Mouse (Mus musculus) gastrocnemius, adult 2 months (tissue): ENCODE measurements around the gene Taf3. TPM values are rescaled to one million over a fixed set of nuclear protein-coding genes. Genes with fewer than 3 reads are reported as not detected.

ENCODE experiments used
- DNase-seq: peaks from one replicate; pipeline ENCODE4 v3.0.0; 2022
- H3K27ac ChIP-seq: fragments of 200-600 bp; 2 replicates; pipeline ENCODE4 v1.8.1; 2022; ENCODE audit warnings: mild to moderate bottlenecking
- H3K4me3 ChIP-seq: fragments of 200-600 bp; 2 replicates; pipeline ENCODE4 v1.8.1; 2022; ENCODE audit warnings: mild to moderate bottlenecking, moderate library complexity
- CTCF ChIP-seq: fragments of 200-600 bp; IDR thresholded peaks from 2 replicates; pipeline ENCODE4 v1.8.1; 2022; ENCODE audit warnings: antibody characterized with exemption, mild to moderate bottlenecking, moderate library complexity
- intact Hi-C: fragments of 180-260 bp; cut with DNase I; formaldehyde crosslinking; loops from one replicate; pipeline ENCODE4 v1.15.1; 2025
- long read RNA-seq, 2 experiments: library from polyadenylated mRNA; stranded (forward); transcript quantifications; one replicate each; pipeline ENCODE4 v2.0.0; 2021
- total RNA-seq, 2 experiments: library from RNA; stranded (reverse); gene quantifications; 2 replicates each; pipeline ENCODE4 v1.2.3; 2021

The Taf3 gene
- total RNA-seq, result 10 to 100 TPM; 10.0 to 12.2 TPM
- long read RNA-seq, experiment 1, full-length matches to known transcripts, result 17 of 21 reads
- long read RNA-seq, experiment 1, partial matches to known transcripts, result 2 of 21 reads
- long read RNA-seq, experiment 1, other reads (novel, unspliced or antisense), result 2 of 21 reads
- long read RNA-seq, experiment 2, full-length matches to known transcripts, result 7 of 9 reads
- long read RNA-seq, experiment 2, partial matches to known transcripts, result 2 of 9 reads
- long read RNA-seq, experiment 2, other reads (novel, unspliced or antisense), result 0 of 9 reads

- DNase-seq, result peak; percentile 98
- peak within 1 kb of the TSS; percentile 100 for H3K4me3 ChIP-seq
- intact Hi-C loops, result no loop called here
- peak within 1 kb of the TSS; percentile 92 for H3K27ac ChIP-seq
- no peak for TF ChIP-seq CTCF
Observed at GRCm38 (mm10) chr2:10048461-10048860, at the start of gene Taf3. TSS of gene Taf3 (minus strand) at chr2:10048596.

- no peak overlapping the region for H3K27ac ChIP-seq
- H3K4me3 ChIP-seq, result no peak overlapping the region
- DNase-seq, result no peak
- TF ChIP-seq CTCF, result no peak
- intact Hi-C loops, result no loop called here
Observed at GRCm38 (mm10) chr2:10094327-10095100, 46.1 kb upstream of the Taf3 start.

- peak overlapping the region; percentile 54 for H3K4me3 ChIP-seq
- intact Hi-C loops, result no loop called here
- TF ChIP-seq CTCF, result no peak
- H3K27ac ChIP-seq, result peak overlapping the region; percentile 78
- no peak for DNase-seq
Observed at GRCm38 (mm10) chr2:10087256-10087850, 39.0 kb upstream of the Taf3 start.

- no peak for TF ChIP-seq CTCF
- Histone ChIP-seq H3K27ac (no peak overlapping the region), H3K4me3 (no peak overlapping the region)
- no peak for DNase-seq
- intact Hi-C loops, result no loop called here
Observed at GRCm38 (mm10) chr2:10082737-10083136, 34.3 kb upstream of the Taf3 start.

- H3K27ac ChIP-seq, result no peak overlapping the region
- H3K4me3 ChIP-seq, result peak overlapping the region; percentile 96
- no peak for DNase-seq
- TF ChIP-seq CTCF, result no peak
- intact Hi-C loops, result no loop called here
Observed at GRCm38 (mm10) chr2:10081453-10082080, 33.2 kb upstream of the Taf3 start.

GRCm38 (mm10) chr2:10080310-10081010, 32.1 kb upstream of the Taf3 start, which contains the start of the genes Atp5c1 and Kin:
TSS of gene Atp5c1 (minus strand) at chr2:10080510.
TSS of gene Kin (plus strand) at chr2:10080593.
- H3K27ac ChIP-seq, result peak within 1 kb of the TSS; percentile 100
- TF ChIP-seq CTCF, result peak; percentile 57
- DNase-seq, result peak; percentile 98
- H3K4me3 ChIP-seq, result peak within 1 kb of the TSS; percentile 96
- intact Hi-C loops, result no loop called here

GRCm38 (mm10) chr2:10079745-10080309, 31.4 kb upstream of the Taf3 start:
- H3K27ac ChIP-seq, result peak overlapping the region; percentile 100
- peak overlapping the region; percentile 96 for H3K4me3 ChIP-seq
- no peak for DNase-seq
- TF ChIP-seq CTCF, result no peak
- intact Hi-C loops, result no loop called here

GRCm38 (mm10) chr2:10076675-10077074, 28.3 kb upstream of the Taf3 start:
- no peak for DNase-seq
- intact Hi-C loops, result no loop called here
- no peak for TF ChIP-seq CTCF
- peak overlapping the region; percentile 96 for H3K4me3 ChIP-seq
- H3K27ac ChIP-seq, result peak overlapping the region; percentile 20; the same call in 1 of the 2 replicates

- H3K27ac ChIP-seq, result peak overlapping the region; percentile 8; the same call in 1 of the 2 replicates
- intact Hi-C loops, result no loop called here
- peak overlapping the region; percentile 35 for H3K4me3 ChIP-seq
- DNase-seq, result no peak
- no peak for TF ChIP-seq CTCF
Observed at GRCm38 (mm10) chr2:10074470-10074869, 26.1 kb upstream of the Taf3 start.

GRCm38 (mm10) chr2:10071751-10072150, 23.4 kb upstream of the Taf3 start:
- no peak for DNase-seq
- intact Hi-C loops, result no loop called here
- Histone ChIP-seq H3K27ac (no peak overlapping the region), H3K4me3 (no peak overlapping the region)
- TF ChIP-seq CTCF, result no peak

GRCm38 (mm10) chr2:10058836-10059235, 10.4 kb upstream of the Taf3 start:
- intact Hi-C loops, result no loop called here
- H3K4me3 ChIP-seq, result no peak overlapping the region
- no peak for DNase-seq
- TF ChIP-seq CTCF, result no peak
- no peak overlapping the region for H3K27ac ChIP-seq

GRCm38 (mm10) chr2:10051996-10052395, 3.6 kb upstream of the Taf3 start:
- DNase-seq, result no peak
- Histone ChIP-seq H3K27ac (no peak overlapping the region), H3K4me3 (no peak overlapping the region)
- TF ChIP-seq CTCF, result no peak
- intact Hi-C loops, result no loop called here
